Mouse (Mus musculus): ENCODE measurements around the gene Smo. TPM values are rescaled to one million over a fixed set of nuclear protein-coding genes. Genes with fewer than 3 reads are reported as not detected.

The Smo gene
- polyA plus RNA-seq, 2 experiments: 2.2 to 5.0 TPM

DNA sequence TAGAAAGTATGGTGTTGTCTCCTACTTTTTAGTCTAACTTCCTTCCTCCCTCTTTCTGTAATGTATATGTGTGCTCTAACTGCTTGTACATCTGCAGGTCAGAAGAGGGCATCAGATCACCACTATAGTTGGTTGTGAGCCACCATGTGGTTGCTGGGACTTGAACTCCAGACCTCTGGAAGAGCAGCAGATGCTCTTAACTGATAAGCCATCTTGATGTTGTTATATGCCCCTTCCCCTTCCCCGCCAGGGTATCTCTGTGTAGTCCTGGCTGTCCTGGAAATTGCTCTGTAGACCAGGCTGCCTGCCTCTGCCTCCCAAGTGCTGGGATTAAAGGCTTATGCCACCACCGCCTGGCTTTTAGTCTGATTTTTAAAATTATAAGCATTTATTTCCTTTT, 31.6 kb downstream of the Smo start:
- Histone ChIP-seq H3K9ac (replicated peaks) (no peak overlapping the region), H3K27ac (no peak overlapping the region), H3K4me3 (ENCODE audit: insufficient read depth in 1 of 2, low read depth in 2 of 2, low read length in 2 of 2) (no peak overlapping the region), H3K4me2 (ENCODE audit: low read depth) (no peak overlapping the region), H3K27me3 (ENCODE audit: control insufficient read depth, insufficient read depth, low read length) (no peaks in the 10 kb centered on the region), H3K4me1 (replicated peaks; ENCODE audit: control insufficient read depth in 2 of 2, insufficient read depth in 2 of 2, low read length in 1 of 2) (peaks cover 3 to 7% of the 10 kb centered on the region in 2 experiments), H3K9me3 (ENCODE audit: control insufficient read depth, low read length) (no peaks in the 10 kb centered on the region), H3K36me3 (replicated peaks; ENCODE audit: control insufficient read depth, insufficient read depth, low read depth) (no peaks in the 10 kb centered on the region)
- TF ChIP-seq CTCF (IDR thresholded peaks at IDR 0.05; ENCODE audit: low read depth) (peak; percentile 32), EP300 (IDR thresholded peaks at IDR 0.05; ENCODE audit: low read depth) (no peak)
- no peak for ATAC-seq (ENCODE audit: insufficient read depth)
- no peak for DNase-seq (ENCODE audit: low read depth in 3 of 3, low spot score in 3 of 3)
- 68% methylated on average over 2 of the region's 2 CpGs for WGBS (ENCODE audit: insufficient replicate concordance)

DNA sequence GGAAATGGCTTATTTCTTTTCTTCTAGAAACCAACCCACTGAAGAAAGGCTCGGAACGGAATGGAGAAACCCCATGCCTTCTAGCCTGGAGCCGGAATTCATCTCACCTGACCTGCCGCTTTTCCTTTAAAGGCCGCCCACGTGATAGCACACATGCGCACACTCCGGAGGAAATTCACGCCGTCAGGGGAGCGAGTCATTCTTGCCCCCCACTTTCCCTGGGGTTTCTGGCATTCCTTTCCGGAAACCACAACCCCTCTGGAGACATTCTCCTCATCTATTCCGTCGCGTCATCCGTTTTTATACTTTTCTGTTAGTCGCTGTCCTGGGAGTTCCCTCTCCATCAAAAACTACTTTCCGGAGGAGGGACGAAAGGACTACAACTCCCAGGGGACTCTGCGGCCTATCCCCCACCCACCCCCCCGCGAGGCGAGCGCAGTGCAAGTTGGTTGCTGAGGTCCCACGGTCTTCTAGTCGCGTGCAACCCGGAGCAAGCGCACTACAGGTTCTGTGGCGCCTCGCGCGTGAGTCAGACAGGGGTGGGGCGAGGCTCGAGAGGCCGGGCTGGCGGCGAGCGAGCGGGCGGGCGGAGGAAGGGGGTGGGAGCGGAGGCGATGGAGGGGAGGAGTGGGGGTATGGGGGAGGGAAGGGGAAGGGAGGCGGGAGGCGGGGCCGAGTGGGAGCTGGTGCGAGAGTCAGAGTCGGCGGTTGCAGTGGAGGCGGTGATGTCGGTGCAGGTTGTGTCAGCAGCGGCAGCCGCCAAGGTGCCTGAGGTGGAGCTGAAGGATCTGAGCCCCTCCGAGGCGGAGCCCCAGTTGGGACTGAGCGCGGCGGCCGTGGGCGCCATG, 32.7 kb downstream of the Smo start, which contains the start of gene Ahcyl2:
Gene Ahcyl2 (plus strand): TSS at position 199 of the 848 bp plus-strand sequence.
- Histone ChIP-seq H3K4me2 (ENCODE audit: low read depth) (peak within 1 kb of the TSS; percentile 99), H3K9me3 (ENCODE audit: control insufficient read depth, low read length) (no peaks in the 10 kb centered on the region), H3K9ac (replicated peaks) (peak within 1 kb of the TSS; percentile 89), H3K27ac (peak within 1 kb of the TSS; percentile 56), H3K27me3 (ENCODE audit: control insufficient read depth, insufficient read depth, low read length) (no peaks in the 10 kb centered on the region), H3K4me3 (ENCODE audit: insufficient read depth in 1 of 2, low read depth in 2 of 2, low read length in 2 of 2) (peak within 1 kb of the TSS; percentile 79 to 98), H3K4me1 (replicated peaks; ENCODE audit: control insufficient read depth in 2 of 2, insufficient read depth in 2 of 2, low read length in 1 of 2) (peaks cover 3 to 7% of the 10 kb centered on the region in 2 experiments), H3K36me3 (replicated peaks; ENCODE audit: control insufficient read depth, insufficient read depth, low read depth) (no peaks in the 10 kb centered on the region)
- DNase-seq (ENCODE audit: low read depth in 3 of 3, low spot score in 3 of 3): peak; percentile 82 to 88 (median 86)
- TF ChIP-seq CTCF (IDR thresholded peaks at IDR 0.05; ENCODE audit: low read depth) (no peak), EP300 (IDR thresholded peaks at IDR 0.05; ENCODE audit: low read depth) (no peak)
- WGBS (ENCODE audit: insufficient replicate concordance): under 1% methylated on average over 61 of the region's 61 CpGs
- peak; percentile 93 for ATAC-seq (ENCODE audit: insufficient read depth)

GRCm38 (mm10) chr6:29768791-29769441, 33.6 kb downstream of the Smo start:
- under 1% methylated on average over 50 of the region's 50 CpGs for WGBS (ENCODE audit: insufficient replicate concordance)
- no peaks in the 10 kb centered on the region for H3K27me3 ChIP-seq (ENCODE audit: control insufficient read depth, insufficient read depth, low read length)
- peak overlapping the region; percentile 79 to 98 for H3K4me3 ChIP-seq (ENCODE audit: insufficient read depth in 1 of 2, low read depth in 2 of 2, low read length in 2 of 2)
- peak overlapping the region; percentile 99 for H3K4me2 ChIP-seq (ENCODE audit: low read depth)
- no peaks in the 10 kb centered on the region for H3K36me3 ChIP-seq (replicated peaks; ENCODE audit: control insufficient read depth, insufficient read depth, low read depth)
- peak overlapping the region; percentile 56 for H3K27ac ChIP-seq
- no peaks in the 10 kb centered on the region for H3K9me3 ChIP-seq (ENCODE audit: control insufficient read depth, low read length)
- TF ChIP-seq EP300 (IDR thresholded peaks at IDR 0.05; ENCODE audit: low read depth) (no peak), CTCF (IDR thresholded peaks at IDR 0.05; ENCODE audit: low read depth) (no peak)
- ATAC-seq (ENCODE audit: insufficient read depth) (peak; percentile 66), DNase-seq (ENCODE audit: low read depth in 3 of 3, low spot score in 3 of 3) (peak in 1 of 3 experiments; percentile 24)
- H3K9ac ChIP-seq (replicated peaks): peak overlapping the region; percentile 89
- peaks cover 3 to 7% of the 10 kb centered on the region in 2 experiments for H3K4me1 ChIP-seq (replicated peaks; ENCODE audit: control insufficient read depth in 2 of 2, insufficient read depth in 2 of 2, low read length in 1 of 2)

- H3K4me3 ChIP-seq (ENCODE audit: insufficient read depth in 1 of 2, low read depth in 2 of 2, low read length in 2 of 2): no peak overlapping the region
- no peaks in the 10 kb centered on the region for H3K36me3 ChIP-seq (replicated peaks; ENCODE audit: control insufficient read depth, insufficient read depth, low read depth)
- no peak overlapping the region for H3K27ac ChIP-seq
- H3K4me2 ChIP-seq (ENCODE audit: low read depth): no peak overlapping the region
- no peak for DNase-seq (ENCODE audit: low read depth in 3 of 3, low spot score in 3 of 3)
- no peaks in the 10 kb centered on the region for H3K27me3 ChIP-seq (ENCODE audit: control insufficient read depth, insufficient read depth, low read length)
- peaks cover 3 to 9% of the 10 kb centered on the region in 2 experiments for H3K4me1 ChIP-seq (replicated peaks; ENCODE audit: control insufficient read depth in 2 of 2, insufficient read depth in 2 of 2, low read length in 1 of 2)
- no peak for ATAC-seq (ENCODE audit: insufficient read depth)
- no peak overlapping the region for H3K9ac ChIP-seq (replicated peaks)
- WGBS (ENCODE audit: insufficient replicate concordance): 52% methylated on average over 2 of the region's 2 CpGs
- TF ChIP-seq CTCF (IDR thresholded peaks at IDR 0.05; ENCODE audit: low read depth): no peak
- TF ChIP-seq EP300 (IDR thresholded peaks at IDR 0.05; ENCODE audit: low read depth): no peak
- no peaks in the 10 kb centered on the region for H3K9me3 ChIP-seq (ENCODE audit: control insufficient read depth, low read length)
Measured at GRCm38 (mm10) chr6:29770672-29771321, 35.5 kb downstream of the Smo start.
